Mouse (Mus musculus): ENCODE results near the gene Mtcl1. TPM values are rescaled to one million over a fixed set of nuclear protein-coding genes. Genes with fewer than 3 reads are reported as not detected.
"Not testable (repeated sequence)": the region's sequence is repeated elsewhere in the genome, so short reads cannot be mapped to it uniquely, and the experiment has no call there.

The Mtcl1 gene
- total and polyA plus RNA-seq, 2 experiments from 2014 or later: 0.57 to 5.6 TPM

DNA sequence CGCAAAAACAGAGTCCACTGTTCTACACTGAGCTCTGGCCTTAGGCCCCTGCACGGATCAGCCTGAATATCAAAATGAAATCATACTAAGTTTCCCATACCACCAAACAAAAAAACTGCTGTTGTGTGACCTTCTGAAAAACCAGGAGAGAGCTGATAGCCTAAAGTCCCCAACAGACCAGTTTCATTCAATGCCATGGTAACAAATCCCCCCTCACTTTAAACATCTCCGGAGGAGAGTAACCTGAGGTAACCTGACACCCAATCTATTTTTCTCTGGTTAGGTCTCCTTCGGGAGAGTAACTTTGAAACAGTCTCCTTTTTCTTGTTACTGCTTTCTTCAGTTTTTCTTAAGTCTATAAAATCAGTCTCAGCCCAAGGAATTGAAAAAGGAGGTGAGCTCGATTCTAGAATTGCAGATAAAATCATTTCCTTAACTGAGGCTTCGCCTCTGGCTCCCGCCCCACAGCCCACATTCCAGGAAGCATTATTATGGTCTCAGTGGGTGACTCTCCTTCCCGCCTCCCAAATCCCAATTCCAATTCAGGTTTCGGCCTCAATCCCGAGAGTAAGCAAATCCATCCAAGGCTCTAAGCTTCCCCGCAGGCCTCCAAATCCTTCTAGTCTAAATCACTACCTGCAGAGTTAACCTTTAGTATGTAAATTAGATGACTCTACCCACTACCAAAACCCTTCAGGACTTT is 10.3 kb downstream of the Mtcl1 start:
- 51% methylated on average over 11 of the region's 11 CpGs for WGBS
- H3K9ac ChIP-seq (replicated peaks; ENCODE audit: low read depth, low read length): no peak overlapping the region
- TF ChIP-seq CTCF (IDR thresholded peaks at IDR 0.05; ENCODE audit: low read depth) (no peak), EP300 (IDR thresholded peaks at IDR 0.05; ENCODE audit: low read depth) (no peak)
- no peak overlapping the region for H3K27ac ChIP-seq (ENCODE audit: low read depth)
- no peaks in the 10 kb centered on the region for H3K9me3 ChIP-seq (replicated peaks; ENCODE audit: control insufficient read depth, low read length)
- no peak overlapping the region for H3K4me2 ChIP-seq (ENCODE audit: low read depth, low read length)
- no peak for ATAC-seq (ENCODE audit: insufficient read depth, low read depth)
- no peaks in the 10 kb centered on the region for H3K27me3 ChIP-seq (ENCODE audit: control insufficient read depth, insufficient read depth, low read length)
- H3K4me1 ChIP-seq (ENCODE audit: control insufficient read depth, insufficient read depth): no peaks in the 10 kb centered on the region
- no peak overlapping the region for H3K4me3 ChIP-seq (ENCODE audit: low read depth, low read length)
- no peak for DNase-seq (ENCODE audit: low spot score)
- no peaks in the 10 kb centered on the region for H3K36me3 ChIP-seq (replicated peaks; ENCODE audit: control insufficient read depth, insufficient read depth, low read length)

DNA sequence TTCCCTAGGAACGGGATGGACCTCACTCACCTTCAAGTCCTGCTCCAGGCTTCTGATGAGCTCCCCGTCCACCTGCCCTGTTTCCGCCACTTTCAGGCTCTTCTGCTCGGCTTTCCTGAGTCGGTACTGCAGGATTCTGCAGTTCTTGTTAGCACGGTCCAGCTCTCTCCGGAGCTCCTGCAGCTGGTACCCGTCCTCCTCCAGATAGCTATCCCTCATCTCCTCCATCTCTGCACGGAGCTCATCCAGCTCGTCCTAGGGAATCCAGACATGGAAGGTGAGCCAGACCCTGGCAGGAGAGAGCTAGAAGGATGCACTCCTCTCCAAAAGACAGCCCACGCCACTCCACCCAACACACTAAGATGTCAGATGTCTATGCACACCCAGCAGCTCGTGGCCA is 11.4 kb downstream of the Mtcl1 start:
- Histone ChIP-seq H3K4me2 (ENCODE audit: low read depth, low read length) (no peak overlapping the region), H3K27me3 (ENCODE audit: control insufficient read depth, insufficient read depth, low read length) (no peaks in the 10 kb centered on the region), H3K36me3 (replicated peaks; ENCODE audit: control insufficient read depth, insufficient read depth, low read length) (no peaks in the 10 kb centered on the region), H3K4me1 (ENCODE audit: control insufficient read depth, insufficient read depth) (no peaks in the 10 kb centered on the region), H3K27ac (ENCODE audit: low read depth) (no peak overlapping the region), H3K4me3 (ENCODE audit: low read depth, low read length) (no peak overlapping the region), H3K9ac (replicated peaks; ENCODE audit: low read depth, low read length) (no peak overlapping the region), H3K9me3 (replicated peaks; ENCODE audit: control insufficient read depth, low read length) (no peaks in the 10 kb centered on the region)
- ATAC-seq (ENCODE audit: insufficient read depth, low read depth) (no peak), DNase-seq (ENCODE audit: low spot score) (no peak)
- 77% methylated on average over 12 of the region's 12 CpGs for WGBS
- TF ChIP-seq CTCF (IDR thresholded peaks at IDR 0.05; ENCODE audit: low read depth) (no peak), EP300 (IDR thresholded peaks at IDR 0.05; ENCODE audit: low read depth) (no peak)

- TF ChIP-seq CTCF (IDR thresholded peaks at IDR 0.05; ENCODE audit: low read depth): no peak
- no peak for TF ChIP-seq EP300 (IDR thresholded peaks at IDR 0.05; ENCODE audit: low read depth)
- ATAC-seq (ENCODE audit: insufficient read depth, low read depth) (no peak), DNase-seq (ENCODE audit: low spot score) (no peak)
- 78% methylated on average over 8 of the region's 8 CpGs for WGBS
- Histone ChIP-seq H3K36me3 (replicated peaks; ENCODE audit: control insufficient read depth, insufficient read depth, low read length) (no peaks in the 10 kb centered on the region), H3K4me2 (ENCODE audit: low read depth, low read length) (no peak overlapping the region), H3K9ac (replicated peaks; ENCODE audit: low read depth, low read length) (no peak overlapping the region), H3K9me3 (replicated peaks; ENCODE audit: control insufficient read depth, low read length) (no peaks in the 10 kb centered on the region), H3K27ac (ENCODE audit: low read depth) (no peak overlapping the region), H3K27me3 (ENCODE audit: control insufficient read depth, insufficient read depth, low read length) (no peaks in the 10 kb centered on the region), H3K4me3 (ENCODE audit: low read depth, low read length) (no peak overlapping the region), H3K4me1 (ENCODE audit: control insufficient read depth, insufficient read depth) (no peaks in the 10 kb centered on the region)
Measured at GRCm38 (mm10) chr17:66436811-66437210, 12.7 kb downstream of the Mtcl1 start.

DNA sequence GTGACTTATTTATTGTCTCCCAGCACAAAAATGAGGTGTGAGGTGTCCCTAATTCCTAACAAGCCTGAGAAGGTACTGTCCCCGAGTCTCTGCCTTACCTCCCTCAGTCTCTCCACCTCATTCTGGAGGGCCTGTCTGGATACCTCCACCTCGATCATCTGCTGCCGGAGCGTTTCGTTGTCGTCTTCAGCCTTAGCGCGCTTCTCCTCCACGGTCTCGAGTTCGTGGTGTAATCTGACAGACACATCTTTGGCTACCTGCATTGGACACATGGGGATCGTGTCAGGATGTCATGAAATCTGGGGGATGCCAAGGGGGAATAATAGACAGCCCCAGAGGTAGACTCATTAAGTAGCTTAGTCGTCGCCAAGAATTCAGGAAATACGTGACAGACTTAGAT is 13.6 kb downstream of the Mtcl1 start:
- WGBS: 91% methylated on average over 15 of the region's 15 CpGs
- TF ChIP-seq CTCF (IDR thresholded peaks at IDR 0.05; ENCODE audit: low read depth) (no peak), EP300 (IDR thresholded peaks at IDR 0.05; ENCODE audit: low read depth) (no peak)
- no peak for ATAC-seq (ENCODE audit: insufficient read depth, low read depth)

DNA sequence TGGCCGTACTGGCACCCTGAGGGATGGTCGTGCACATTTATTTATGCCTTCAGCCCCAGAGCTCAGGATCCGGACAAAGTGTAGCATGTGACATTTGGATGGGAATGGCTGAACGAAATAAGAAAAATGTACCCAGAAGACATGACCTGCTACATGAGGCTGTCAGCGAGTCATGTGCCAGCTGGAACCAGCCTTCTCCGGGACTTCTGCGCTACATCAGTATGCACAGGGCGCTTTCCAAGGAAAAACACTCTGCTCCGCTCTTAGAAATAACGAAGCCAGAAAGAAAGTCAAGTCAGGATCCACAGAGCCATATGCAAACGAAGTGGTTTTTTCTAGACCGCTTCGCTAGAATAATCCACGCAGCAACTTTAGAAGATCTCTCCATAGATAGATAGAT is 14.5 kb downstream of the Mtcl1 start:
- no peak for ATAC-seq (ENCODE audit: insufficient read depth, low read depth)
- no peak overlapping the region for H3K4me3 ChIP-seq (ENCODE audit: low read depth, low read length)
- TF ChIP-seq EP300 (IDR thresholded peaks at IDR 0.05; ENCODE audit: low read depth) (no peak), CTCF (IDR thresholded peaks at IDR 0.05; ENCODE audit: low read depth) (no peak)
- H3K27ac ChIP-seq (ENCODE audit: low read depth): no peak overlapping the region
- H3K9me3 ChIP-seq (replicated peaks; ENCODE audit: control insufficient read depth, low read length): no peaks in the 10 kb centered on the region
- WGBS: 92% methylated on average over 14 of the region's 14 CpGs
- H3K9ac ChIP-seq (replicated peaks; ENCODE audit: low read depth, low read length): no peak overlapping the region
- no peak for DNase-seq (ENCODE audit: low spot score)
- H3K36me3 ChIP-seq (replicated peaks; ENCODE audit: control insufficient read depth, insufficient read depth, low read length): no peaks in the 10 kb centered on the region
- H3K4me1 ChIP-seq (ENCODE audit: control insufficient read depth, insufficient read depth): no peaks in the 10 kb centered on the region
- H3K27me3 ChIP-seq (ENCODE audit: control insufficient read depth, insufficient read depth, low read length): no peaks in the 10 kb centered on the region
- no peak overlapping the region for H3K4me2 ChIP-seq (ENCODE audit: low read depth, low read length)

More for the DNA sequence above, 13.6 kb downstream of the Mtcl1 start:
- Histone ChIP-seq H3K36me3 (replicated peaks; ENCODE audit: control insufficient read depth, insufficient read depth, low read length) (no peaks in the 10 kb centered on the region), H3K27ac (ENCODE audit: low read depth) (no peak overlapping the region), H3K4me3 (ENCODE audit: low read depth, low read length) (no peak overlapping the region), H3K9ac (replicated peaks; ENCODE audit: low read depth, low read length) (no peak overlapping the region), H3K4me1 (ENCODE audit: control insufficient read depth, insufficient read depth) (no peaks in the 10 kb centered on the region), H3K27me3 (ENCODE audit: control insufficient read depth, insufficient read depth, low read length) (no peaks in the 10 kb centered on the region), H3K9me3 (replicated peaks; ENCODE audit: control insufficient read depth, low read length) (no peaks in the 10 kb centered on the region), H3K4me2 (ENCODE audit: low read depth, low read length) (no peak overlapping the region)
- DNase-seq (ENCODE audit: low spot score): no peak

- 88% methylated on average over 7 of the region's 7 CpGs for WGBS
- H3K4me1 ChIP-seq (ENCODE audit: control insufficient read depth, insufficient read depth): no peaks in the 10 kb centered on the region
- no peak overlapping the region for H3K9ac ChIP-seq (replicated peaks; ENCODE audit: low read depth, low read length)
- H3K9me3 ChIP-seq (replicated peaks; ENCODE audit: control insufficient read depth, low read length): no peaks in the 10 kb centered on the region
- H3K36me3 ChIP-seq (replicated peaks; ENCODE audit: control insufficient read depth, insufficient read depth, low read length): no peaks in the 10 kb centered on the region
- no peak overlapping the region for H3K27ac ChIP-seq (ENCODE audit: low read depth)
- DNase-seq (ENCODE audit: low spot score): no peak
- TF ChIP-seq EP300 (IDR thresholded peaks at IDR 0.05; ENCODE audit: low read depth) (no peak), CTCF (IDR thresholded peaks at IDR 0.05; ENCODE audit: low read depth) (no peak)
- H3K4me3 ChIP-seq (ENCODE audit: low read depth, low read length): no peak overlapping the region
- no peak for ATAC-seq (ENCODE audit: insufficient read depth, low read depth)
- no peak overlapping the region for H3K4me2 ChIP-seq (ENCODE audit: low read depth, low read length)
- H3K27me3 ChIP-seq (ENCODE audit: control insufficient read depth, insufficient read depth, low read length): no peaks in the 10 kb centered on the region
Measured at GRCm38 (mm10) chr17:66434566-66434965, 15.0 kb downstream of the Mtcl1 start.

GRCm38 (mm10) chr17:66424601-66425000 is 24.9 kb downstream of the Mtcl1 start:
- H3K9ac ChIP-seq (replicated peaks; ENCODE audit: low read depth, low read length); ATAC-seq (ENCODE audit: insufficient read depth, low read depth); H3K4me3 ChIP-seq (ENCODE audit: low read depth, low read length); H3K9me3 ChIP-seq (replicated peaks; ENCODE audit: control insufficient read depth, low read length); H3K27me3 ChIP-seq (ENCODE audit: control insufficient read depth, insufficient read depth, low read length); H3K27ac ChIP-seq (ENCODE audit: low read depth); DNase-seq (ENCODE audit: low spot score); H3K36me3 ChIP-seq (replicated peaks; ENCODE audit: control insufficient read depth, insufficient read depth, low read length); H3K4me2 ChIP-seq (ENCODE audit: low read depth, low read length); H3K4me1 ChIP-seq (ENCODE audit: control insufficient read depth, insufficient read depth): not testable (repeated sequence)
- 90% methylated on average over 4 of the region's 4 CpGs for WGBS

Measured in heart, postnatal 0 days (tissue).